17 mouse cellular contexts compared by ENCODE assay signal in genomic region chr15:84661274-84661673, GRCm38 (mm10). TPM values are rescaled to one million over a fixed set of nuclear protein-coding genes. Genes with fewer than 3 reads are reported as not detected.
"Had no signal": no experiment of that assay in that cellular context is flagged by ENCODE, and none has a peak within 500 bp of the region (broad histone marks: within the 10 kb centered on the region; RNA-seq: fewer than 3 reads in every experiment).

No protein-coding gene starts in this region.

- H3K9ac ChIP-seq: kidney, embryonic 15.5 days; liver, embryonic 13.5 days; lung, embryonic 14.5 days had no signal

- H3K4me2 ChIP-seq: kidney, embryonic 15.5 days; liver, embryonic 13.5 days; lung, embryonic 14.5 days; midbrain, embryonic 11.5 days had no signal

- H3K9me3 ChIP-seq: kidney, embryonic 15.5 days; liver, embryonic 13.5 days had no signal

- H3K36me3 ChIP-seq: kidney, embryonic 15.5 days; liver, embryonic 13.5 days had no signal

- ATAC-seq: lung, postnatal 0 days had no signal

- H3K4me3 ChIP-seq: kidney, embryonic 15.5 days; layer of hippocampus, adult 2 months; left cerebral cortex, adult 2 months; liver, embryonic 13.5 days; megakaryocyte, embryonic 14.5 days had no signal

- DNase-seq: kidney, postnatal 14 days; layer of hippocampus, postnatal 36 days; liver, embryonic 13.5 days; lung, embryonic 14.5 days; midbrain, embryonic 14.5 days; thymus, adult 2 months; thymus, postnatal 14 days; thymus, postnatal 4 days had no signal

- H3K27ac ChIP-seq: kidney, embryonic 15.5 days; layer of hippocampus, adult 2 months; left cerebral cortex, adult 2 months; liver, embryonic 13.5 days; macrophage; stomach, postnatal 0 days had no signal

RNA-seq across cellular contexts. Expression of gene Arhgap8, which starts 58.6 kb away (rescaled TPM):
- total RNA-seq: left cerebral cortex, adult 2 months; liver, adult 2 months had no signal
- polyA plus RNA-seq: macrophage had no signal
